Mouse (Mus musculus): Measurements from ENCODE around the gene Ncoa3. TPM values are rescaled to one million over a fixed set of nuclear protein-coding genes. Genes with fewer than 3 reads are reported as not detected.

Ncoa3 gene
- polyA plus RNA-seq, 1 experiment from 2014 or later = 18.2 TPM

- H3K4me1 ChIP-seq (ENCODE audit: control insufficient read depth, insufficient read depth, low read length) = no peaks in the 10 kb centered on the region
- H3K4me3 ChIP-seq (replicated peaks; ENCODE audit: low read depth, low read length) = no peak overlapping the region
- WGBS = 60% methylated on average over 6 of the region's 6 CpGs
- H3K4me2 ChIP-seq (ENCODE audit: low read length) = no peak overlapping the region
- H3K36me3 ChIP-seq (ENCODE audit: control insufficient read depth, insufficient read depth, low read length) = no peaks in the 10 kb centered on the region
- no peaks in the 10 kb centered on the region for H3K9me3 ChIP-seq (ENCODE audit: control insufficient read depth, low read length)
- no peak overlapping the region for H3K9ac ChIP-seq (replicated peaks; ENCODE audit: low read length)
- no peak overlapping the region for H3K27ac ChIP-seq (replicated peaks; ENCODE audit: low read depth, low read length)
- DNase-seq (no peak), ATAC-seq (ENCODE audit: low FRiP score, low TSS enrichment) (no peak)
- no peaks in the 10 kb centered on the region for H3K27me3 ChIP-seq (ENCODE audit: control insufficient read depth, insufficient read depth, low read length)
These were observed 11.0 kb upstream of the Ncoa3 start for GRCm38 (mm10) chr2:165981248-165981977.

- no peak for DNase-seq
- no peak for ATAC-seq (ENCODE audit: low FRiP score, low TSS enrichment)
- Histone ChIP-seq H3K9me3 (ENCODE audit: control insufficient read depth, low read length) (no peaks in the 10 kb centered on the region), H3K36me3 (ENCODE audit: control insufficient read depth, insufficient read depth, low read length) (no peaks in the 10 kb centered on the region), H3K27me3 (ENCODE audit: control insufficient read depth, insufficient read depth, low read length) (no peaks in the 10 kb centered on the region), H3K4me3 (replicated peaks; ENCODE audit: low read depth, low read length) (no peak overlapping the region), H3K9ac (replicated peaks; ENCODE audit: low read length) (no peak overlapping the region), H3K27ac (replicated peaks; ENCODE audit: low read depth, low read length) (no peak overlapping the region), H3K4me2 (ENCODE audit: low read length) (no peak overlapping the region), H3K4me1 (ENCODE audit: control insufficient read depth, insufficient read depth, low read length) (peaks cover 2% of the 10 kb centered on the region; the same call in 1 of the 2 replicates)
- 69% methylated on average over 16 of the region's 16 CpGs for WGBS
These were observed 9.7 kb upstream of the Ncoa3 start for GRCm38 (mm10) chr2:165982512-165983389.

- ATAC-seq (ENCODE audit: low FRiP score, low TSS enrichment) = no peak
- H3K4me1 ChIP-seq (ENCODE audit: control insufficient read depth, insufficient read depth, low read length) = peaks cover 2% of the 10 kb centered on the region; the same call in 1 of the 2 replicates
- 97% methylated on average over 1 of the region's 1 CpGs for WGBS
These were observed 8.1 kb upstream of the Ncoa3 start for GRCm38 (mm10) chr2:165984318-165984717.

GRCm38 (mm10) chr2:165984891-165985290, 7.5 kb upstream of the Ncoa3 start:
- WGBS = 88% methylated on average over 6 of the region's 6 CpGs
- Histone ChIP-seq H3K4me2 (ENCODE audit: low read length) (no peak overlapping the region), H3K36me3 (ENCODE audit: control insufficient read depth, insufficient read depth, low read length) (no peaks in the 10 kb centered on the region), H3K4me3 (replicated peaks; ENCODE audit: low read depth, low read length) (no peak overlapping the region), H3K9ac (replicated peaks; ENCODE audit: low read length) (no peak overlapping the region), H3K27ac (replicated peaks; ENCODE audit: low read depth, low read length) (no peak overlapping the region), H3K9me3 (ENCODE audit: control insufficient read depth, low read length) (no peaks in the 10 kb centered on the region), H3K4me1 (ENCODE audit: control insufficient read depth, insufficient read depth, low read length) (peaks cover 2% of the 10 kb centered on the region; the same call in 1 of the 2 replicates), H3K27me3 (ENCODE audit: control insufficient read depth, insufficient read depth, low read length) (no peaks in the 10 kb centered on the region)
- DNase-seq (no peak), ATAC-seq (ENCODE audit: low FRiP score, low TSS enrichment) (no peak)

More at GRCm38 (mm10) chr2:165984318-165984717, 8.1 kb upstream of the Ncoa3 start:
- no peak overlapping the region for H3K9ac ChIP-seq (replicated peaks; ENCODE audit: low read length)
- DNase-seq = no peak
- no peak overlapping the region for H3K27ac ChIP-seq (replicated peaks; ENCODE audit: low read depth, low read length)
- no peaks in the 10 kb centered on the region for H3K36me3 ChIP-seq (ENCODE audit: control insufficient read depth, insufficient read depth, low read length)
- no peak overlapping the region for H3K4me2 ChIP-seq (ENCODE audit: low read length)
- H3K4me3 ChIP-seq (replicated peaks; ENCODE audit: low read depth, low read length) = no peak overlapping the region
- H3K9me3 ChIP-seq (ENCODE audit: control insufficient read depth, low read length) = no peaks in the 10 kb centered on the region
- H3K27me3 ChIP-seq (ENCODE audit: control insufficient read depth, insufficient read depth, low read length) = no peaks in the 10 kb centered on the region

- no peaks in the 10 kb centered on the region for H3K27me3 ChIP-seq (ENCODE audit: control insufficient read depth, insufficient read depth, low read length)
- 91% methylated on average over 11 of the region's 11 CpGs for WGBS
- ATAC-seq (ENCODE audit: low FRiP score, low TSS enrichment) (no peak), DNase-seq (no peak)
- H3K4me3 ChIP-seq (replicated peaks; ENCODE audit: low read depth, low read length) = no peak overlapping the region
- peaks cover 2% of the 10 kb centered on the region; the same call in 1 of the 2 replicates for H3K4me1 ChIP-seq (ENCODE audit: control insufficient read depth, insufficient read depth, low read length)
- no peak overlapping the region for H3K4me2 ChIP-seq (ENCODE audit: low read length)
- H3K36me3 ChIP-seq (ENCODE audit: control insufficient read depth, insufficient read depth, low read length) = no peaks in the 10 kb centered on the region
- H3K9me3 ChIP-seq (ENCODE audit: control insufficient read depth, low read length) = no peaks in the 10 kb centered on the region
- no peak overlapping the region for H3K9ac ChIP-seq (replicated peaks; ENCODE audit: low read length)
- H3K27ac ChIP-seq (replicated peaks; ENCODE audit: low read depth, low read length) = no peak overlapping the region
These were observed 6.9 kb upstream of the Ncoa3 start for GRCm38 (mm10) chr2:165985581-165985980.

GRCm38 (mm10) chr2:165986921-165987453, 5.4 kb upstream of the Ncoa3 start:
- whole genome bisulfite sequencing = 3% methylated on average over 23 of the region's 23 CpGs
- peak overlapping the region; percentile 55; the same call in 1 of the 2 replicates for H3K27ac ChIP-seq (replicated peaks; ENCODE audit: low read depth, low read length)
- peak overlapping the region; percentile 39; the same call in 1 of the 2 replicates for H3K9ac ChIP-seq (replicated peaks; ENCODE audit: low read length)
- peak overlapping the region; percentile 34 for H3K4me3 ChIP-seq (replicated peaks; ENCODE audit: low read depth, low read length)
- H3K36me3 ChIP-seq (ENCODE audit: control insufficient read depth, insufficient read depth, low read length) = no peaks in the 10 kb centered on the region
- DNase-seq (peak; percentile 79), ATAC-seq (ENCODE audit: low FRiP score, low TSS enrichment) (no peak; the same call in 1 of the 2 replicates)
- peaks cover 2% of the 10 kb centered on the region; the same call in 1 of the 2 replicates for H3K4me1 ChIP-seq (ENCODE audit: control insufficient read depth, insufficient read depth, low read length)
- H3K4me2 ChIP-seq (ENCODE audit: low read length) = peak overlapping the region; percentile 67
- H3K27me3 ChIP-seq (ENCODE audit: control insufficient read depth, insufficient read depth, low read length) = no peaks in the 10 kb centered on the region
- no peaks in the 10 kb centered on the region for H3K9me3 ChIP-seq (ENCODE audit: control insufficient read depth, low read length)

- WGBS = 4% methylated on average over 35 of the region's 35 CpGs
- Histone ChIP-seq H3K4me3 (replicated peaks; ENCODE audit: low read depth, low read length) (peak overlapping the region; percentile 92), H3K4me1 (ENCODE audit: control insufficient read depth, insufficient read depth, low read length) (peaks cover 11% of the 10 kb centered on the region; the same call in 1 of the 2 replicates), H3K36me3 (ENCODE audit: control insufficient read depth, insufficient read depth, low read length) (no peaks in the 10 kb centered on the region), H3K27me3 (ENCODE audit: control insufficient read depth, insufficient read depth, low read length) (no peaks in the 10 kb centered on the region), H3K27ac (replicated peaks; ENCODE audit: low read depth, low read length) (peak overlapping the region; percentile 90), H3K4me2 (ENCODE audit: low read length) (peak overlapping the region; percentile 84), H3K9ac (replicated peaks; ENCODE audit: low read length) (peak overlapping the region; percentile 94), H3K9me3 (ENCODE audit: control insufficient read depth, low read length) (no peaks in the 10 kb centered on the region)
- ATAC-seq (ENCODE audit: low FRiP score, low TSS enrichment) (peak; percentile 57), DNase-seq (peak; percentile 53)
These were observed 901 bp downstream of the Ncoa3 start for GRCm38 (mm10) chr2:165993173-165993900.

- no peak overlapping the region for H3K27ac ChIP-seq (replicated peaks; ENCODE audit: low read depth, low read length)
- DNase-seq (no peak), ATAC-seq (ENCODE audit: low FRiP score, low TSS enrichment) (no peak)
- H3K4me1 ChIP-seq (ENCODE audit: control insufficient read depth, insufficient read depth, low read length) = peaks cover 16% of the 10 kb centered on the region; the same call in 1 of the 2 replicates
- no peaks in the 10 kb centered on the region for H3K36me3 ChIP-seq (ENCODE audit: control insufficient read depth, insufficient read depth, low read length)
- 94% methylated on average over 4 of the region's 4 CpGs for WGBS
- no peak overlapping the region for H3K9ac ChIP-seq (replicated peaks; ENCODE audit: low read length)
- H3K4me2 ChIP-seq (ENCODE audit: low read length) = peak overlapping the region; percentile 84; the same call in 1 of the 2 replicates
- H3K4me3 ChIP-seq (replicated peaks; ENCODE audit: low read depth, low read length) = no peak overlapping the region; the same call in 1 of the 2 replicates
- no peaks in the 10 kb centered on the region for H3K27me3 ChIP-seq (ENCODE audit: control insufficient read depth, insufficient read depth, low read length)
- no peaks in the 10 kb centered on the region for H3K9me3 ChIP-seq (ENCODE audit: control insufficient read depth, low read length)
These were observed 1.9 kb downstream of the Ncoa3 start for GRCm38 (mm10) chr2:165994341-165994740.

Data from midbrain, embryonic 14.5 days (tissue).